In the genomic region with DNA sequence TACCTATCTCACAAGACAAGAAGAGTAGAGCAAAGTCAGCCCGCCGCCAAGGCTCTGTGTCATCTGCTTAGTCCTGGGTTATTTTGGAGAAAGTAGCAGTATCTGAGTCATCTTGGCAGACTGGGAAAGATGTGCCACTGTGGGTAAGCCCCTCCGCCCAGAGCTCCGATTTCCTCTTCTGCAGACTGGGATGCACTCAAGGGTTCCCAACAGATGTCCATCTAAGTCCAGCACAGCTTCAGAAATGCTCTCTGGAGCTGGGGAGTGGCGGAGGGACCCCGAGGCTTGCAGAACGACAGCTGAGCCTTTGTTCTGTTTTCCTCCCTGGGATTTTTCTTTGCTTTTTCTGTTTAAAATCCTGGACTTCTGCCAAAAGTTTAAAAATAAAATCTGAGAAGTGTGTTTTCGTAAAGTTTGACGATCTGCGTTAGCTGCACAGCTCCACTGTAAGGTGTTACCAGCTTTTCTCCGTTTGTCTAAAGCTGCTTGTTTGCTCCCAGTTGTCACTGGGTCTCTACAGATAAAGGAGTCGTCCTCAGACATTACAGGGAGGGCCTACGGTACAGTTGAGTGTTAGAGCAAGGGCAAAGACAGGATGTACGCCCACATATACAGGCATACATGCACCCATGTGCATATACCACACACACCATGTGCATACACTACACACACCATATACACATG, we compare ENCODE assay signal across 9 mouse cellular contexts.
DNase-seq lines count a peak whose midpoint lies in the region; ATAC-seq and TF ChIP-seq lines count a peak whose summit lies in the region.
"Had no signal": no experiment of that assay in that cellular context is flagged by ENCODE, and none has a peak within 500 bp of the region (broad histone marks: within the 10 kb centered on the region; RNA-seq: fewer than 3 reads in every experiment).

No protein-coding gene starts in this region.

- no peak overlapping the region for H3K4me2 ChIP-seq in hindbrain, embryonic 11.5 days (replicated peaks; ENCODE audit: low read depth, low read length)
- H3K4me2 ChIP-seq in limb, embryonic 14.5 days (replicated peaks; ENCODE audit: low read depth, low read length, severe bottlenecking), result peak overlapping the region; percentile 13; the same call in 1 of the 2 replicates

- H3K4me1 ChIP-seq in hindbrain, embryonic 10.5 days (replicated peaks), result peaks cover 26% of the 10 kb centered on the region
- no peaks in the 10 kb centered on the region for H3K4me1 ChIP-seq in hindbrain, embryonic 11.5 days (replicated peaks; ENCODE audit: control insufficient read depth, insufficient read depth, low read length)
- peaks cover 9% of the 10 kb centered on the region; the same call in 1 of the 2 replicates for H3K4me1 ChIP-seq in limb, embryonic 14.5 days (ENCODE audit: control insufficient read depth, insufficient read depth, low read length)

- no peaks in the 10 kb centered on the region for H3K27me3 ChIP-seq in hindbrain, embryonic 10.5 days (ENCODE audit: insufficient read depth, poor library complexity, severe bottlenecking)
- no peaks in the 10 kb centered on the region for H3K27me3 ChIP-seq in hindbrain, embryonic 11.5 days (ENCODE audit: control insufficient read depth, insufficient read depth, low read length)
- no peaks in the 10 kb centered on the region for H3K27me3 ChIP-seq in limb, embryonic 14.5 days (ENCODE audit: control insufficient read depth, insufficient read depth, low read length)

- H3K4me3 ChIP-seq in hindbrain, embryonic 10.5 days, result no peak overlapping the region
- no peak overlapping the region for H3K4me3 ChIP-seq in hindbrain, embryonic 11.5 days (ENCODE audit: low read depth, low read length)
- H3K4me3 ChIP-seq in limb, embryonic 14.5 days (replicated peaks; ENCODE audit: low read length), result no peak overlapping the region

- no peak overlapping the region for H3K9ac ChIP-seq in hindbrain, embryonic 11.5 days (ENCODE audit: low read depth, low read length)
- 0 out of 2 replicates have a peak overlapping the region, but pooled peaks have one; percentile 6 for H3K9ac ChIP-seq in limb, embryonic 14.5 days (ENCODE audit: low read depth, low read length, severe bottlenecking)

- H3K9me3 ChIP-seq in hindbrain, embryonic 10.5 days, result no peaks in the 10 kb centered on the region
- H3K9me3 ChIP-seq in hindbrain, embryonic 11.5 days (ENCODE audit: control insufficient read depth, low read length), result no peaks in the 10 kb centered on the region
- H3K9me3 ChIP-seq in limb, embryonic 14.5 days (ENCODE audit: control insufficient read depth, low read length), result no peaks in the 10 kb centered on the region

- 85% methylated on average over 14 of the region's 14 CpGs for WGBS in hindbrain, embryonic 10.5 days
- 78% methylated on average over 14 of the region's 14 CpGs for WGBS in hindbrain, embryonic 11.5 days
- WGBS in limb, embryonic 14.5 days, result 38% methylated on average over 14 of the region's 14 CpGs

- ATAC-seq in hindbrain, embryonic 11.5 days (ENCODE audit: low FRiP score), result no peak
- peak; percentile 83 for ATAC-seq in limb, embryonic 14.5 days (ENCODE audit: low FRiP score, low read depth)

- peaks cover 3% of the 10 kb centered on the region; the same call in 1 of the 2 replicates for H3K36me3 ChIP-seq in hindbrain, embryonic 10.5 days
- no peaks in the 10 kb centered on the region for H3K36me3 ChIP-seq in hindbrain, embryonic 11.5 days (ENCODE audit: control insufficient read depth, insufficient read depth, low read length)
- peaks cover 4% of the 10 kb centered on the region; the same call in 1 of the 2 replicates for H3K36me3 ChIP-seq in limb, embryonic 14.5 days (ENCODE audit: control insufficient read depth, insufficient read depth, low read length)

- 0 out of 2 replicates have a peak overlapping the region, but pooled peaks have one; percentile 29 for H3K27ac ChIP-seq in hindbrain, embryonic 10.5 days
- no peak overlapping the region for H3K27ac ChIP-seq in hindbrain, embryonic 11.5 days (ENCODE audit: low read depth, low read length)
- peak overlapping the region; percentile 53 for H3K27ac ChIP-seq in limb, embryonic 14.5 days (replicated peaks; ENCODE audit: low read depth, low read length)

- no peak for DNase-seq in hindbrain, embryonic 10.5 days (ENCODE audit: low spot score)
- DNase-seq in hindbrain, embryonic 11.5 days (ENCODE audit: low spot score), result no peak
- peak; percentile 55 for DNase-seq in 3134 (ENCODE audit: extremely low read depth, insufficient read length, low spot score)
- DNase-seq in adipocyte (ENCODE audit: low spot score), result peak; percentile 63
- DNase-seq in limb, embryonic 14.5 days (ENCODE audit: low spot score), result peak; percentile 48
- DNase-seq in adrenal gland, adult 8-10 months, result no peak
- DNase-seq in heart, adult 9 months (ENCODE audit: low spot score in 2 of 2), result no peak
- DNase-seq in thymus, postnatal 36 days, result no peak
- DNase-seq: cerebellum, adult 9-11 months had no signal

- no peak for TF ChIP-seq POLR2A in limb, embryonic 14.5 days (IDR thresholded peaks at IDR 0.05; ENCODE audit: borderline replicate concordance, extremely low read depth, insufficient read depth, insufficient read length)

Comparison
In these comparisons a context has a peak if more than half of its experiments do, and no peak if none do; other contexts are left out.
1. DNase-seq: peak in 3134 (single experiment), adipocyte (single experiment) and limb, embryonic 14.5 days (single experiment); none in hindbrain, embryonic 10.5 days (single experiment), hindbrain, embryonic 11.5 days (single experiment), adrenal gland, adult 8-10 months (single experiment), heart, adult 9 months (0 of 2) and thymus, postnatal 36 days (0 of 2).